Mouse (Mus musculus): Measurements from ENCODE around the gene Fam122a. TPM values are rescaled to one million over a fixed set of nuclear protein-coding genes. Genes with fewer than 3 reads are reported as not detected.

The Fam122a gene
- polyA plus RNA-seq, 1 experiment: 10.2 TPM

DNA sequence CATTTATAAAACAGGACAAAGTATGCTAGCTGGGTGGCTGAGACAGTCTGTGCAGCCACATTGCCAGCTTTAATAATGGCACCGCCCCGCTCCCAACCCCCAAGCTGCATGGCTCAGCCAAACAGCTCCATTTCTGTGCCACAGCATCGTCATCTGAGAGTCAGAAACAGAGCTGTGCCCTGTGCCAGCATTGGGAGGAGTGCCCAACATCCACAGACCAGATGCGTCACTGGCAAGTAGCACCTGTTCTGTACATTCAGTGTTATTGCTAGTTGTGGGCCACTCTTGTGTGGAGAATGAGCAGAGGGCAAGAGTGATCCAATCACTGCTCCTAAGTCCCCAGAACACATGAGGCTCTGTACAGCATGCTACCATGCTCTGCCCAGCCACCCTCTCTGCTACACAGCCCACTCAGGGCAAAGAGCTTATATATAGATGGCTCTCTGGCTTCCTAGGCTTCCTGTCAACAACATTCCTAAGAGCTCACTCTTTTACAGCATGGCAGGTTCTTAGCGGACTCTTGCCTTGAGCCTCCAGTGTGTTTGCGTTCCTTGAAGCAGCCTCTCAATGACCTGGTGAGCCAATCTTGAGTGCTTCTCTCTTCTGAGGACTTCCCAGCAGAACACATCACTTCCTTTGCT is 20.4 kb downstream of the Fam122a start:
- Histone ChIP-seq H3K27ac (ENCODE audit: control insufficient read depth, insufficient read depth, low read depth, low read length, poor library complexity) (no peak overlapping the region), H3K4me3 (replicated peaks; ENCODE audit: control insufficient read depth, low read depth, low read length) (no peak overlapping the region), H3K4me1 (ENCODE audit: control insufficient read depth, insufficient read depth, low read length) (peaks cover 1% of the 10 kb centered on the region; the same call in 1 of the 2 replicates)
- no peak for TF ChIP-seq CTCF (IDR thresholded peaks at IDR 0.05; ENCODE audit: control insufficient read depth, insufficient read depth, low read length)
- no peak for TF ChIP-seq POLR2A (IDR thresholded peaks at IDR 0.05; ENCODE audit: borderline replicate concordance, control insufficient read depth, low read depth, low read length)
- 93% methylated on average over 6 of the region's 6 CpGs for WGBS

DNA sequence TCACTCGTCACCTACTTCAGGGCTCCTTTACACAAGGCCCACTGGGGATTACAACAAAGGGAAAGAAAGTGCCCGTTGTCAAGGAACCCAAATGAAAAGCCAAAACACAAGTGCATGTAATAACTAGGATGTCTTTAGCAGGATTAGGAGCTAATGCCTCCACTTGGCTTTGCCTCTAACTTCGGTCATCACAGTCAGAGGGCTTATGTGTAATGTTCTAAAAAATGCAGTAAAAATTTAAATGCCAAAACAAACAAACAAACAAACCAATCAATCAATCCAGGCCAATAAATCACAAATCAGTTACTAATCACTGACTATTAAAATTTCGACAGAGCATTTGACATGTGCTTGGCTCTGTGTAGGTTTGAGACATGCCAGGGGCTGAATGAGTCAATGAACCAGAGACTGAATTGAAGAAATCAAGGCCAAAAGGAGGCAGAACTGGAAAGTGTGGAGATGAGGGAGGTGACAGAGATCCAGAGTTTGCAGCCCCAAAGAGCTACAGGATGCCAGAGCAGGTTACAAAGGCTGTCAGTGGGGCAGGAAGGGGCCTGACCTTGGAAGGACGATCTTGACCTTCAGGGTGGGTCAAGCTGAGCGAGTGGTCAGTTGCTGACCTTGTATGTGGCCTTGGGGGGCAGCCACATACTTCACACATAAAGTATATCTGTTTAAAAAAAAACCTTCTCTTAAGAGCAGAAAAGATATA is 21.8 kb downstream of the Fam122a start:
- H3K4me1 ChIP-seq (ENCODE audit: control insufficient read depth, insufficient read depth, low read length): peaks cover 2% of the 10 kb centered on the region
- WGBS: 88% methylated on average over 6 of the region's 6 CpGs
- TF ChIP-seq CTCF (IDR thresholded peaks at IDR 0.05; ENCODE audit: control insufficient read depth, insufficient read depth, low read length) (no peak), POLR2A (IDR thresholded peaks at IDR 0.05; ENCODE audit: borderline replicate concordance, control insufficient read depth, low read depth, low read length) (no peak)
- no peak overlapping the region for H3K4me3 ChIP-seq (replicated peaks; ENCODE audit: control insufficient read depth, low read depth, low read length)
- no peak overlapping the region for H3K27ac ChIP-seq (ENCODE audit: control insufficient read depth, insufficient read depth, low read depth, low read length, poor library complexity)

DNA sequence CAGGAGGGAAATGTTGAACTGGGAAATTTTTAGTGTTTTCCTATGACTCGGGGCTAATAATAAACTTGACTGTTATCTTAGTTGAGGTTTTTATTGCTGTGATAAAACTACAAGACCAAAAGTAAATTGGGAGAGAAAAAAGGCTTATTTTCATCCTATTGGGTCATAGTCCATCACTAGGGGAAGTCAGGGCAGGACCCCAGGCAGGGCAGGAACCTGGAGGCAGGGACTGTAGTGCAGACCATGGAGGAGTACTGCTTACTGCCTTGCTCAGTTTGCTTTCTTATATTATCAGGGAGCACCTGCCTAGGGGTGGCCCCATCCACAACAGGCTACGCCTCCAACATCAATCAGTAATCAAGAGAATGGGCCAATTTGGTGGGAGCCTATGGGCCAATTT is 22.7 kb downstream of the Fam122a start:
- TF ChIP-seq CTCF (IDR thresholded peaks at IDR 0.05; ENCODE audit: control insufficient read depth, insufficient read depth, low read length): no peak
- no peak for TF ChIP-seq POLR2A (IDR thresholded peaks at IDR 0.05; ENCODE audit: borderline replicate concordance, control insufficient read depth, low read depth, low read length)
- WGBS: 67% methylated on average over 2 of the region's 2 CpGs
- Histone ChIP-seq H3K4me3 (replicated peaks; ENCODE audit: control insufficient read depth, low read depth, low read length) (no peak overlapping the region), H3K4me1 (ENCODE audit: control insufficient read depth, insufficient read depth, low read length) (peaks cover 2% of the 10 kb centered on the region), H3K27ac (ENCODE audit: control insufficient read depth, insufficient read depth, low read depth, low read length, poor library complexity) (no peak overlapping the region)

DNA sequence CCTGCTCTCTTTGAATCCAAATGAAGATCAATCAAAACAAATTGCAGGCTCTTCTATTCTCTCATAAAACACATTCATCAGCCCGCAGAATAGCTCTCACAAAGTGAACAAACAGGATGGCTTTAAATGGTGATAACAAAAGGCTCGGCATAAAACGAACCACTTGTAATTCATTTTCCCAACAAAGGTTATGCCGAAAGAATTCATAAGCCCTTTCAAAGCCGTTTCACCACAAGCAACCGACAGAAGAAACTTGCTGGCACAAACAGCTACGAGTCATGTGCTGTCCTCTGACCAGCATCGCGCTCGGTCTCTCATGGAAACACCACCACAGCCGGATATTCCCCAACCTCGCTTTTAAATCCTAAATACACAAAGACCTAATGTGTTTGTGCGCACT is 23.8 kb downstream of the Fam122a start:
- TF ChIP-seq CTCF (IDR thresholded peaks at IDR 0.05; ENCODE audit: control insufficient read depth, insufficient read depth, low read length) (no peak), POLR2A (IDR thresholded peaks at IDR 0.05; ENCODE audit: borderline replicate concordance, control insufficient read depth, low read depth, low read length) (no peak)
- WGBS: 82% methylated on average over 13 of the region's 13 CpGs
- H3K4me3 ChIP-seq (replicated peaks; ENCODE audit: control insufficient read depth, low read depth, low read length): no peak overlapping the region

DNA sequence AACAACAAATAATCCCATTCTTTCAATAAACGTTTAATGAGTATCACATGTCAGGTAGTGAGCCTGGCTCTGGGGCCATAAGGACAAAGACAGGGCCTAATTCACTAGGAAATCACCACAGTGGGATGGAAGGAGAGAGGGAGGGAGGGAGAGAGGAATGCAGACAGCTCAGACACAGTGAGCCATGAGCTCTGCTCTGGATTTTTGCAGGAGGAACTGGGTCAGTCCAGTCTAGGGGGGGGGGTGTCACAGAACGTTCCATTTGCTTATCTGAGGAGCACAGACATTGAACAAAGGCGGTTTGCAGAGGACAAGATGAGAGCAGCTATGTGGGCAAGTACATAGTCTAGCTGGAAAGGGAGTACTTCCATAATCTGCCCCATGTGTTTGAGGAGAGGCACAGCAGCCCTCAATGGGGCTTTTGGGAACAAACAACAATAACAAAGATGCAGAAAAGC is 24.7 kb downstream of the Fam122a start:
- WGBS: 44% methylated on average over 3 of the region's 3 CpGs
- no peak for TF ChIP-seq POLR2A (IDR thresholded peaks at IDR 0.05; ENCODE audit: borderline replicate concordance, control insufficient read depth, low read depth, low read length)
- Histone ChIP-seq H3K4me3 (replicated peaks; ENCODE audit: control insufficient read depth, low read depth, low read length) (no peak overlapping the region), H3K4me1 (ENCODE audit: control insufficient read depth, insufficient read depth, low read length) (peaks cover 2% of the 10 kb centered on the region), H3K27ac (ENCODE audit: control insufficient read depth, insufficient read depth, low read depth, low read length, poor library complexity) (no peak overlapping the region)

More for the DNA sequence above, 23.8 kb downstream of the Fam122a start:
- Histone ChIP-seq H3K27ac (ENCODE audit: control insufficient read depth, insufficient read depth, low read depth, low read length, poor library complexity) (no peak overlapping the region), H3K4me1 (ENCODE audit: control insufficient read depth, insufficient read depth, low read length) (peaks cover 2% of the 10 kb centered on the region)

DNA sequence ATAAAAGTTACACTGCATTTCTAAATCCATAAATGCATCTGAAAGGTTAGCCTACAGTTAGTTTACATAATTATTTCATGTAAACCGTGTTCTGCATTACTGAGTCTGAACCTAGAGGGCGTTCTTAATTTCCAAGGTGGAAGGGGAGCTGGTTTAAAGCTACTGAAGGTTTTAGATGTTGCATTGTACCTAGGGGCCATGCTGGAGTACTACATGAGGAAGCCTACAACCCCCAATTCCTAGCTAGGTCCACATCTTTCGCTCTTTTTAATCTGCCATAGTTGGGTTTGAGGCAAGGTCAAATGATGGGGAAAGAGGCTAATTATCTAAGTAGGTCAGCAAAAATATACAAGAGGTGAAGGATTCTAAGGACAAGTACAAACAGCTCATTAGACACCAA is 25.5 kb downstream of the Fam122a start:
- H3K27ac ChIP-seq (ENCODE audit: control insufficient read depth, insufficient read depth, low read depth, low read length, poor library complexity): no peak overlapping the region
- peaks cover 2% of the 10 kb centered on the region for H3K4me1 ChIP-seq (ENCODE audit: control insufficient read depth, insufficient read depth, low read length)
- H3K4me3 ChIP-seq (replicated peaks; ENCODE audit: control insufficient read depth, low read depth, low read length): no peak overlapping the region
- WGBS: 70% methylated on average over 3 of the region's 3 CpGs
- TF ChIP-seq CTCF (IDR thresholded peaks at IDR 0.05; ENCODE audit: control insufficient read depth, insufficient read depth, low read length): no peak
- TF ChIP-seq POLR2A (IDR thresholded peaks at IDR 0.05; ENCODE audit: borderline replicate concordance, control insufficient read depth, low read depth, low read length): no peak

DNA sequence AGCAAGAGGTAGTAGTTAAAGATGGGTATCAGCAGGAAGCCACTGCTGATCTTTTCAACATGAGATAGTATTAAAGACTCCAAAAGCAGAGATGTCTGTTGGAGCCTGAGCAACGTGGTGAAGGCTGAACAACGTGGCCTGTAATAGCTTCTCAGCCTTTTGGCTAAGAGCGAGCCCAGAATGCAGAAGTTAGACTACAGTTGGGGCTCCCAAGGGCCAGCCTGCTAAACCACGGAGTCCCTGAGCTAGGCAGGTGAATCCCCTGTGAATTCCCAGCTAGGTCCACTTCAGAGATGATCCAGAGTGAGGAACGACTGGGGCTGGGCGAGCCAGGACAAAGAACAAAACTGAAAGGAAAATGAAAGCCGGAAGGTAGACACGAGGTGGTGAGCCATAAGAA is 26.4 kb downstream of the Fam122a start:
- no peak overlapping the region for H3K4me3 ChIP-seq (replicated peaks; ENCODE audit: control insufficient read depth, low read depth, low read length)
- H3K27ac ChIP-seq (ENCODE audit: control insufficient read depth, insufficient read depth, low read depth, low read length, poor library complexity): no peak overlapping the region
- H3K4me1 ChIP-seq (ENCODE audit: control insufficient read depth, insufficient read depth, low read length): peaks cover 2% of the 10 kb centered on the region
- no peak for TF ChIP-seq CTCF (IDR thresholded peaks at IDR 0.05; ENCODE audit: control insufficient read depth, insufficient read depth, low read length)
- TF ChIP-seq POLR2A (IDR thresholded peaks at IDR 0.05; ENCODE audit: borderline replicate concordance, control insufficient read depth, low read depth, low read length): no peak
- WGBS: 42% methylated on average over 8 of the region's 8 CpGs

DNA sequence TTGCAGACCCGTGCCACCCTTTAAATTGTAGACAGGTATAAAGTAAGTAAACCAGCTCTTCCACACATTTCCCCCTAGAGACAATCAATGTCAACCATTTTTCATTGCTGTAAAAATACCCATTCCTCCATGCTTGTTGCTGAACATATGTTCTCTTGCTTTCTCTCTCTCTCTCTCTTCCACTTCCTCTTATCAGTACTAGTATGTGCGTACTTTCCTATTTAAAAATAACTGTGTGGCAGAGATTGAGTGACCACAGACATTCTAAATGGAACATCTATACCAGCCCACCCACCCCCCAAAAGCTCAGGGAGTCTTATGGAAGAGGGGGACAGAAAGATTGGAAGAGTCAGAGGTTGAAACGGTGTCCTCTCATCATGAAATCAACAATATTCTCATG is 32.8 kb downstream of the Fam122a start:
- 64% methylated on average over 3 of the region's 3 CpGs for WGBS
- TF ChIP-seq CTCF (IDR thresholded peaks at IDR 0.05; ENCODE audit: control insufficient read depth, insufficient read depth, low read length) (no peak), POLR2A (IDR thresholded peaks at IDR 0.05; ENCODE audit: borderline replicate concordance, control insufficient read depth, low read depth, low read length) (no peak)
- no peaks in the 10 kb centered on the region; the same call in 1 of the 2 replicates for H3K4me1 ChIP-seq (ENCODE audit: control insufficient read depth, insufficient read depth, low read length)
- H3K4me3 ChIP-seq (replicated peaks; ENCODE audit: control insufficient read depth, low read depth, low read length): no peak overlapping the region
- H3K27ac ChIP-seq (ENCODE audit: control insufficient read depth, insufficient read depth, low read depth, low read length, poor library complexity): no peak overlapping the region

Data from bone marrow, adult 2 months (tissue).